Mouse (Mus musculus) kidney, adult 2 months (tissue): ENCODE results near the gene Dnajb4.

Experiments used
- CTCF ChIP-seq: fragments of 200-500 bp; conservative IDR thresholded peaks from 2 replicates; pipeline ENCODE4 v1.5.1; 2011; ENCODE audit warnings: low read depth, mild to moderate bottlenecking, control low read depth, low read length, moderate library complexity, mixed read lengths; ENCODE audit not compliant: insufficient read depth, insufficient read length
- POLR2A ChIP-seq: fragments of 200-500 bp; IDR thresholded peaks from one replicate; pipeline ENCODE4 v1.6.1; 2011; ENCODE audit warnings: low read depth, low read length, control low read depth

- TF ChIP-seq CTCF: no peak
- TF ChIP-seq POLR2A: no peak
These were observed 14.8 kb upstream of the Dnajb4 start for GRCm38 (mm10) chr3:152224918-152225317.
